Mouse (Mus musculus) liver, adult 2 months (tissue): ENCODE measurements around the gene Sorbs1.

Experiments
- CTCF ChIP-seq: fragments of 200-500 bp; IDR thresholded peaks from 2 replicates; pipeline ENCODE4 v1.5.1; 2011; ENCODE audit warnings: low read depth, low read length, control low read depth
- POLR2A ChIP-seq: fragments of 200-500 bp; IDR thresholded peaks from 2 replicates; pipeline ENCODE4 v1.6.1; 2011; ENCODE audit warnings: low read length, control low read depth; ENCODE audit not compliant: insufficient read depth; ENCODE audit errors: extremely low read depth

- TF ChIP-seq CTCF (no peak), POLR2A (no peak)
Measured at GRCm38 (mm10) chr19:40490765-40491164, 22.8 kb downstream of the Sorbs1 start.
